Mouse (Mus musculus): ENCODE data around the gene Gmnc.

Gene Gmnc

DNA sequence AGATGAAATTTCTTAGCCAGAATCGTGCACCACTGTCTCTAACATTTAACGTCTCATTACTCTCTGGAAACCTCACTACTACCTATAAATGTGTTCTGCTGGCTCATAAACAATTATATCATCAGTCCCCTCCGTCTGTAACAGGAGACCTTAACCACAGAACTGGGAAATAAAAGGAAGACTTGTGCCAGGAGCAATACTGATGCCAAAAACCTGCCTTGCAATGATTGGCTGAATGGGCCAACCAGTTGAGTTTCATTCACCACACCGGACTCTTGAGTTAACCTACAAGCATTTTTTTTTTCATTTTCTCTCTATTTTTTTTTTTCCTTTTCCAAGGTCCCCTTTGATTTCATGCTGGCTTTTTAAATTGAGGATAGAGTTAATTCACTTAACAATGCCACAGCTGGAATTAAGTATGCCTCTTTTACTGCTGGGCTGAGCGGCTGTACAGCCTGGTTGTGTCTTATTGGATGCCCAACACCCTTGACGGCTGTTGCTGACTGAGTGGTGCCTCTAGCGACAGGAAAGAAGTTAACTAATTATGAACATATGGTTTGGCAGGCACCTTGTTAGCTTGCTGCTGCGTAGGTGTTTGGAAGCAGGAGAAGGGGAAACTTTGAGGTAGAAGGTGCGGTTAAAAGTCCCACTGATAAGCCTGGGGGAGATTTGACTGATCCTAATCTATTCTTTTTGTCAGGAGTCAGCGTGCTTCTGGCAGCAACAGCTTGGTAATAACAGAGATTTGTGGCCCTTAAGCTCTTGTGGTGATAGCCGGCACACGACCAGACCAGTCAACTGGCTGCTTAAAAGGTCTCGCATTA lies at the start of gene Gmnc:
TSS of gene Gmnc (minus strand) at position 176 of the 824 bp plus-strand sequence.
- no peak for DNase-seq

DNA sequence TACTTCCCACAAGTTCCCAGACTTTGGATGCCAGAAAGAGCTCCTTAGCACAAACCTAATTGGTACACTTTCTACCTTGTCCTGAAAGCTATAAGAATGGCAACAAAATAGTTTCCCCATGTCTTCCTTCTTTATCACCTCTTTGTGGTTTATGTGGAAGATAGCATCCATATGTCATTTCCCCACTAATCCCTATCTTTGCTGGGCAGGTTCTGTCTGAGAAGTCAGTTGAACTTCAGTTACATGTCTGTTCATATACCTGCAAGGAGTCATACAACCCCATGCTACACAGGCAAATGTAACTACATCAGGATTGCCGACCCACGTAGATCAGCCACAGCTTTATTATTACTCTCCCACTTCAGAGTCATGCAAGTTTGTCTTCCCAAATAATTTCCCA lies 35.8 kb upstream of the Gmnc start:
- DNase-seq = no peak

DNA sequence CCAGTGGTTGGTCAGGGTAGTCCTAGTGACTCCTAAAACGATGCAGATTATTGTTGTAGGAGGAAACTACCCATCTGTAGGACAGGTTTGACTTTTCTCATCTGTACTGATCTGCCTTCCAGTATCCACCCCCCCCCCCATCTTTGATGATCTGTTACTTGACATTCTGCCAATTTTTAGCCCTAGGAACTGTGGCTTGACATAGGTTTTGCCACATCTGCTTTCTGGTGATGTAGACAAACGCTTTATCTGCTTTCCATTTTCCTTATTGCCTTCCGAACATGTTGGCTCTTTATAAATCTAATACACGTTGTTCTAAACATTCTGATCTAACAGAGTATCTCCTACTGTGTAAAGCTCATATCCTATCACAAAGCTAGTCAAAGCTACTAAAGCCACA lies 34.8 kb upstream of the Gmnc start:
- DNase-seq = no peak

DNA sequence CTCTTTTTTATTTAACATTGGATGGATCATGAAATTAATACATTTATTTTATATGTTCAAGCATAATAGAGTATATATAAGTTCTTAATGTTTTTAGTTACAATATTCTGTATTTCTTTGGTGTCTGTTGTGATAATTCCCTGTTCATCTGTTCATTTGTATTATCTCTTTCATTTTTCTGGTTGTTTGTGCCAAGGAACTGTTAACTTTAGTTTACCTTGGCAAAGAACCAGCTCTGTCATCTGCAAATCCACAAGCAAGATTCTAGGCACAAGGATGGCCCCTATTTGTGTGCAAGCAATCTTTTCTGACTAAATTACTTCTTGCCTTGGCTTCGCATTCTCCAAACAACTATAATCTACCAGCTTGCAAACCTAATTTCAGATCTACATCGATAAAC lies 31.3 kb upstream of the Gmnc start:
- no peak for DNase-seq

- no peak for DNase-seq
Observed at GRCm38 (mm10) chr16:27017309-27017708, 25.9 kb upstream of the Gmnc start.

DNA sequence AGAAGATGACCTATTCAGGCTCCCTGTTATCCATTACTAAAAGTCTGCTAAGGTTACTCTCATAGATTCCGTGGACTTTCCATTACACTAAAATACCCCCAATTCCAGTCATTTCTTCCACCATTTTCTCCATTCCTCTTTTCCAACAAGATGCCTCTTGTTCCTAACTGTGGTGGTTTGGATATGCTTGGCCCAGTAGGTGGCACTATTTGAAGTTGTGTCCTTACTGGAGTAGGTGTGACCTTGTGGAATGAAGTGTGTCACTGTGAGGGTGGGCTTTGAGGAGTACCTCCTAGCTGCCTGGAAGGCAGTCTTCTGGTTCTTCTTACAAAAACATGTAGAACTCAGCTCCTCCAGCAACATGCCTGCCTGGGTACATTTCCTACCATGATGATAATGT lies 11.3 kb upstream of the Gmnc start:
- no peak for DNase-seq

GRCm38 (mm10) chr16:26999563-26999962 lies 8.1 kb upstream of the Gmnc start:
- no peak for DNase-seq

DNA sequence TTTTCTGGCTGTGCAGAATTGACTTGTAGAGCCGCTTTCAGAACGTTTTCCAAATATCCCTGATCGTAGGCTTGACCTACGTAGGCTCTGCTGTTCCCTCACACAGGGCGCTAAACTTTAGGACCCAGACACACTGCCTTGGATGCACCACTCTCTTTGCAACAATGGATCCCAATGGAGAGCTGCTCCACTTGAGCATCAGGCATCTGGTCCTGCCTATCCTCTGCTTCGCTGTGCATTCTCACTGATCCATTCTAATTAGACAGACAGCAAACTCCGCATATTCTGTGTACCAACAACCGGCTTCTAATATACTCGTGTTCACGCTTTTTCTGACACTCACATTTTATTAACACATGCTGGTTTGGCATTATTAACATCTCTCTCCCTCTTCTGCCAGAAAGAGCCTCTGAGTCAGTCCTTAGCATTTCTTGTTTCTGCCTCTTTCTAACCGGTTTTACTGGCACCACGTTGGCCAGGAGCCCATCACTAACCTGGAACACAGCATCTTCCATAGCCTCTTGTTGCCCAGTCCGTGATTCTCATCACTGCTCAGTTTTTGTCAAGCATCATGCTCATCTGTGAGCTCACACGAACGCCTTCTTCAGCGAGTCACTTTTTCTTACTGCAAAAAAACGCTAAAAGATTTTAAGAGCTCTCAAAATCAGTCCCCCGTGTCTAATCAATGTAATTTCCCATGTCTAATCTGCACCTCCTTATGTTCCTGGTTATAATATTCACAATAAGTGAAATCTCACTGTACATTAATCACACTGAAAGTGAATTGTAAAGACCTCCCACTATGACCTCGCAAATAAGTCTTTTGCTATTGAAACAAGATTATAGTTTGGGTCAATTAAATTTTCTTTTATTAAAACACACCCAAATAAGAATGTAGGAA lies 1.8 kb downstream of the Gmnc start:
- peak; percentile 3 to 12 for DNase-seq

DNA sequence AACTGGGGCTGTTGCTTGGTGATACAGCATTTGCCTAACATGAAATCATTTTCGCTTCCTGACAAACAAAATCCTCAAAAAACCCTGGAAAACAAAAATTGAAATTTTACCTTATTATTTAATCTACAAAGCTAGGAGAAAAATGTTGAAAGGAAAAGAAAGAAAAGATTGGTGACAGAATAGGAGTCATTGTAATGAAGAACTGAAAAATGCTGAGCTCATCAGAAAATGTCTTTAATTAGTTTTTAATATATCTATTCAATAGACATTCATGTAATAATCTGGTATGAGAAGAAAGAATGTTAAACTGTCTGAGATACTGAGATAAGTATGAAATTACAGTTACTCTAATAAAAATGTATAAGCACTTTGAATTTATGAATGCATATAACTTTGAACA lies 3.3 kb downstream of the Gmnc start:
- DNase-seq = no peak

DNA sequence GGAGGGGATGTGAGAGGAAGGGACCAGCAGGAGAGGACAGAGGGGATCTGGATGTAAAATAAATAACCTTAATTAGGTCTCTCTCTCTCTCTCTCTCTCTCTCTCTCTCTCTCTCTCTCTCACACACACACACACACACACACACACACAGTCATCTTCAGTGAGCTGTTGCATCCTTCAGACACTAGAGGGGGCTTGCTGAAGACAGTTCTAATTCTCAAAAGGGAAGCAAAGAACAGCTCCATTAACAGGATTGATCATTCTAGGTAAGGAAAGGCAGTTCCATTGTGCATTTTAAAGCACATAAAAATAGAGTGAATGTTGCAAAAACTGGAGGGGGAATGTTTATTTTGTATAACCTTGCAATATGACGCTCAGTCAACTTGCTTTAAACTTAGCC lies 5.7 kb downstream of the Gmnc start:
- DNase-seq = no peak

DNA sequence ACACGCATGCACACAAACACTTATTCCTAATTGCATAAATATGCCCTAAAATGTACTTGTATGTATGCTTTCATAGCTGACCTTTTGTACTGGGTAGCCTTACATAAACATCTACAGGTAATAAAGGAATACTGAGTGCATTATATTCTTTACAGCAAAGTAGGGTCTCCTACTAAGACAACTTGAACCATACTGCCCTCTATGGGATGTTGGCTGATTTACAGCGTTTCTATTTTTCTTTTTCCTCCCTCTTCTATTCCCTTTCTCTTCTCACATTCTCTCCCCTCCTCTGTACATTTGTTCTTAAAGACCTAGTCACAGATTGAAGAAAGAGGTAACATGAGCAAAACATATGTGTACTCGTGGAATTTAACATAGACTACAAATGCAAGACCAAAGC lies 9.3 kb downstream of the Gmnc start:
- no peak for DNase-seq

DNA sequence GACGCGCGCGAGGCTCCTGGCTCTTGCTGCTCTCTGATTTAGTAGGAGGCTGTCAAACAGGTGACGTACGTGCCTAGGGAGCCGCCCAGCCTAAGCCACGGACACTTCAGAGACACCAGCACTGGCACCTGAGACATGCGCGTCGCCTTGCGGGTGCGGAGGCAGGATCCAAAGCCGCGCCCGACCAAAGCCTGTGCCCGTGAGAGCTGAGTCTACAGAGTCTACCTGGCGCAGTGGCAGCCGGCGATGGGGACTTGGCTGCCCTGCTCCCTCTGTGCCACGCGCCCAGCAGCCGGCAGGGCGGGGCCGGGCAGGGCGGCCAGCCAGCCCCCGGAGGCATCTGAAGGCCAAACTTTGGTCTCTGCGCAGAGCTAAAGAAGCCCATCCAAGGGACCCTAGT lies 23.5 kb downstream of the Gmnc start:
- peak in 1 of 2 experiments; percentile 6 for DNase-seq

DNA sequence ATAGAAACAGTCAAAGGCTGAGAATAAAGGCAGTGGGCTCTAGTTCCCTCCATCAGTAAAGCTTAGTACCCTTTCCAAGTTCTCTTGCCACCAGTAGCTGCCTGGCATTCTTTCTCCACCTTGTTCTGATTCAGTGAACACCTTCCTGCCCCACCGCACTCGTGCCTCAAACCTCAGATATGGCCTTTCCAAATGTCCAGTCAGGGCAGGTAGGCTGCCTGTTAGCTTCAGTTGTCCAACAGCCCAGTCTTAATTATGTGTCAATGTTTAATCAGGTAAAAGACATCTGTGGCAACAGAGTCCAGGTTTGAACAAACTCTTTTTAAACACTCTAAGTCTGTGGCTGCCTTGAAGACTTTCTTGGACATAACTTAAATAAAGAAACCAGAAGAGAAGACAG lies 24.6 kb downstream of the Gmnc start:
- DNase-seq = no peak

GRCm38 (mm10) chr16:26961971-26962370 lies 29.5 kb downstream of the Gmnc start:
- no peak for DNase-seq

DNA sequence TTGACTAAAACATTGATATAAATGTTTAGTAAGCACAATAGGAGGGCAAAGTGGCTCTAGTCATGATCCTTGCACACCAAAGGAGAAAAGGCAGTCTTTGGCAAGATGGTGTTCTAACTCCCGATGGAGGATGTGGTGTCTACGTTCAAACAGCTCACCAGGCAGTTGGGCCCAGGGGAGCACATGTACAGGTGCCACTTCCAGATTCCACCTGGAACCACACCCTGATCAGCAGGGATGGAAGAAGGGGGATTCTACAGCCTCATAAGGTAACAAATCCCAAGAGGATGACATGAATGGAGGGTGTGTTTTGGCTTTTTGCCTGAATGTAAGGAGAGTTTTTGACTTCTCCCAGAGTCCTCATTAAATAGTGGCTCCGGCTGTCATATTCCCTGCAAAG lies 39.9 kb downstream of the Gmnc start:
- DNase-seq = no peak

- DNase-seq = no peak
Observed at GRCm38 (mm10) chr16:26950209-26950608, 41.2 kb downstream of the Gmnc start.

- no peak for DNase-seq
Observed at GRCm38 (mm10) chr16:26903968-26904367, 87.5 kb downstream of the Gmnc start.

DNA sequence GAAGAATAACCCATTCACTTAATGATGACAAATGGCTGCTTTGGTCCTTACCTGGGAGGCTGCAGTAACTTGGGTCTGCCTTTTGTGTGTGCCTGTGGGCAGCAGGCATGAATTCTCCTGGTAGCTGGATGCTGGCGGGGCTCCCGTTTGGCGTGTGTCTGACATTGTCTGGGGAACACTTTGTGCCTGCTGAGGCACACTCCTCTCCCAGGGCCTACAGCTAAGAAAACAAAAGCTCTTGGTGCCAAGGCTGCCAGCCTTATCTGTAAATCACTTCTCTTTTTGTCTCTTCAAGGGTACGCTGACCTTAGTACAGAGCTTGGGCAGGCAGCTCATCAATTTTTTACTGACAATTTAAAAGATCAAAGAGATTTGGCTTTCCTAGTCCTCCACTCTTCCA lies 90.0 kb downstream of the Gmnc start:
- peak in 1 of 2 experiments; percentile 2 for DNase-seq

GRCm38 (mm10) chr16:26886337-26886736 lies 105.1 kb downstream of the Gmnc start:
- no peak for DNase-seq

DNA sequence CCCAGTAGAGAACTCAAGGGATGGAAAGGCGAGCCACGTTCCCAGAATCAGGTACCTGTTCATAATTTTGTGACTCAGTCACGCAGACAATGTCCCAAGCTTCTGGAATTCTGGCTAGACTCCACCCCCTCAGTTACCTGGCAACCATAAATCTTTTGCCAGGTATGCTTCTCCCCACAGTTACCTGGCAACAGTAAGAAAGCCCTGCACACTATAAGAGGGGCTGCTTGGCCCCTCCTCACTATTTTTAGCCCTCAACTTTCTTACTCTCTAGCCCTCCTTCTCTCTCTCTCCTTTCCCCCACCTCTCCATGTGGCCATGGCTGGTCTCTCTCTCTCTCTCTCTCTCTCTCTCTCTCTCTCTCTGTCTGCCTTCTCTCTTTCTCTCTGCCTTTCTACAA lies 114.6 kb downstream of the Gmnc start:
- DNase-seq = no peak

Measured in cerebellum, adult 18-20 months (tissue).